Mouse (Mus musculus): ENCODE measurements around the gene Lsamp. TPM values are rescaled to one million over a fixed set of nuclear protein-coding genes. Genes with fewer than 3 reads are reported as not detected.

The Lsamp gene
- polyA plus RNA-seq, 1 experiment from 2014 or later = 10.0 TPM

DNA sequence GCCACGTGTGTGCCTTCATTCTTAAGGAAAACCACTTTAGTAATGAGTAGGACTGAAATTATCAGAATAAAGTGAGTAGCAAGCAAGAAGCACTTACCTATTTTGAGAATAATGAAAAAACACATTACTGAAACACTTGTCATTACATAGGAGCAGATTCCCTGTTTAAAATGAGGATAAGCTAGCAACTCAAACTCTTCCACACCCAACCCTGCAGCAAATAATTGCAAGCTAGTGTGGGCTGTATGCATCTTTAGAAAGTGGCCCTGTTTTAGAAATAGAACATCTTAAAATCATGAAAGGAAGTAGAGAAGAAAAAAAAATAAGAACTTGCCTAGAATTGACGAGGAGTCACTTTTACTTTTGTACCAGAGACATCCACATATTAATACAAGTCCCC, 1057.5 kb downstream of the Lsamp start:
- no peak overlapping the region for H3K27ac ChIP-seq
- WGBS = 72% methylated on average over 2 of the region's 2 CpGs
- H3K4me3 ChIP-seq = no peak overlapping the region
- H3K9ac ChIP-seq = no peak overlapping the region
- no peaks in the 10 kb centered on the region for H3K9me3 ChIP-seq
- no peak overlapping the region for H3K4me2 ChIP-seq
- no peaks in the 10 kb centered on the region for H3K27me3 ChIP-seq
- no peaks in the 10 kb centered on the region for H3K36me3 ChIP-seq
- no peak for ATAC-seq (ENCODE audit: insufficient number of reproducible peaks, low FRiP score, low TSS enrichment, low read depth)
- H3K4me1 ChIP-seq = no peaks in the 10 kb centered on the region

DNA sequence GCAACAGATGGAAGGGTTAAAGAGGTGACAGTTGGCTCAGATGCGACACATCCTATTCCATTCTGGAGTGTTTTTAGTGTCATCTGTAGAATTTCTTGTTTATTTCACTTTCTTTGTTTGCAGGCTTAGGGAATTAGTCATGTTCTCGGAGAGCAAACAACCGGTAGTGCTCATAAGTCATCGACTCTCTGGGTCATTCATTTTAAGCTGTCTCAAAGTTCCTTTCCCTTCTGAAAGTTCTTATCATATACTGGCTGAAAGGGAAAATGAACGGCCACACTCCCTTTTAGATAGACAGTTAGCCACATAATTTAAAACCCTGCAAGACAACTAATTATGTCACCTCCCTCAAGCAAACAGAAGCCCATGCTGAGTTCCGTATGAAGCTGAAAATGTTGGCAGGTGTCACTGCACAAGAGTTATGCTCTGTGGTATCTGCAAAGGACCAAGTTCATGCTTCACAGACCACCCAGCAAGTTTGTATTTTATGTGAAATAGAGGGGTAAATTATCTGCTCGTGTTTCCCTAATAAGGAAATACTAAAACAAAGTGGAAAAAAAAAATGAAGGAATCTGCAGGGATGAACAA, 1079.2 kb downstream of the Lsamp start:
- no peak for ATAC-seq (ENCODE audit: insufficient number of reproducible peaks, low FRiP score, low TSS enrichment, low read depth)
- 47% methylated on average over 7 of the region's 7 CpGs for WGBS
- Histone ChIP-seq H3K27ac (no peak overlapping the region), H3K4me3 (no peak overlapping the region), H3K9ac (no peak overlapping the region), H3K4me1 (no peaks in the 10 kb centered on the region), H3K27me3 (no peaks in the 10 kb centered on the region), H3K9me3 (no peaks in the 10 kb centered on the region), H3K36me3 (no peaks in the 10 kb centered on the region), H3K4me2 (no peak overlapping the region)

- no peaks in the 10 kb centered on the region for H3K36me3 ChIP-seq
- H3K27ac ChIP-seq = no peak overlapping the region
- no peaks in the 10 kb centered on the region for H3K4me1 ChIP-seq
- no peaks in the 10 kb centered on the region for H3K27me3 ChIP-seq
- no peak overlapping the region for H3K4me3 ChIP-seq
- 79% methylated on average over 2 of the region's 2 CpGs for WGBS
- no peaks in the 10 kb centered on the region for H3K9me3 ChIP-seq
- ATAC-seq (ENCODE audit: insufficient number of reproducible peaks, low FRiP score, low TSS enrichment, low read depth) = no peak
- no peak overlapping the region for H3K9ac ChIP-seq
- H3K4me2 ChIP-seq = no peak overlapping the region
Measured at GRCm38 (mm10) chr16:41073470-41073869, 1089.3 kb downstream of the Lsamp start.

DNA sequence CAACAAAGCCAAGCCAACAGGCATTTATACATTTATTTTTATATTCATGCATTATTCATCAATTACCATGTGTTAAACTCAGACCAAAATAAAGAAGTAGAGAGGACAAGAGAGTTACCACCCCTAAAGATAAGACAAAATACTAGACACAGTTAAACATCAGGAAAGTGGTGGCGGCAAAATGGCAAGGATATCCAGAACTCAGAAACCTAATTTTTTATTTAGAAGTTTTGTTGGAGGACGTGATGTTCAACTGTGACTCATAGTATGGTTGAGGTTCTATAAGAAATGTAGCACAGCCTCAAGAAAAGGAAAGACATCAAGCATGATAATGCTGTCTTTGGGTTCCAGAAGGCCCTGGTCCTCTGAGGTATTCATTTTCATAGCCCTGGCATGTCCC, 1104.5 kb downstream of the Lsamp start:
- Histone ChIP-seq H3K4me3 (no peak overlapping the region), H3K4me2 (no peak overlapping the region), H3K36me3 (no peaks in the 10 kb centered on the region), H3K9ac (no peak overlapping the region), H3K4me1 (no peaks in the 10 kb centered on the region), H3K9me3 (no peaks in the 10 kb centered on the region), H3K27me3 (no peaks in the 10 kb centered on the region), H3K27ac (no peak overlapping the region)
- no peak for ATAC-seq (ENCODE audit: insufficient number of reproducible peaks, low FRiP score, low TSS enrichment, low read depth)
- WGBS = 87% methylated on average over 2 of the region's 2 CpGs

DNA sequence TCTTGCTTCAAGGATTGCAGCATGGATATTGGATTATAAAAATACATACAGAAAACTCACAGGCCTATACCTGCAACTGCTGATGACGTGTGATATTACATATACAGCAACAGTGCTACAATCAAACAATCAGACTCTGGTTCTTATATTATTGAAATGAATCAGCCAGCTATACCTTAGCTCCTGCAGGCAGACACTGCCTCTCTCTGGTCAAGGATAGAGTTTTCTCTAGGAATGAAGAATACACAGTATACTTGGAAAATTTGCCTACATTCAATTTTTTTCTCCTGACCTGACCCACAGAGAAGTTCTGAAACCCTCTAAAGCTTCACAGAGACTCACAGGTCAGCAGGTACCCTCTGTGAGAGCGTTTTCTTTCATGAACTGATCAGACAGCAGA, 1105.9 kb downstream of the Lsamp start:
- no peaks in the 10 kb centered on the region for H3K9me3 ChIP-seq
- WGBS = 60% methylated on average over 2 of the region's 2 CpGs
- no peaks in the 10 kb centered on the region for H3K4me1 ChIP-seq
- H3K36me3 ChIP-seq = no peaks in the 10 kb centered on the region
- H3K9ac ChIP-seq = no peak overlapping the region
- no peak for ATAC-seq (ENCODE audit: insufficient number of reproducible peaks, low FRiP score, low TSS enrichment, low read depth)
- no peak overlapping the region for H3K4me2 ChIP-seq
- H3K27ac ChIP-seq = no peak overlapping the region
- H3K27me3 ChIP-seq = no peaks in the 10 kb centered on the region
- no peak overlapping the region for H3K4me3 ChIP-seq

DNA sequence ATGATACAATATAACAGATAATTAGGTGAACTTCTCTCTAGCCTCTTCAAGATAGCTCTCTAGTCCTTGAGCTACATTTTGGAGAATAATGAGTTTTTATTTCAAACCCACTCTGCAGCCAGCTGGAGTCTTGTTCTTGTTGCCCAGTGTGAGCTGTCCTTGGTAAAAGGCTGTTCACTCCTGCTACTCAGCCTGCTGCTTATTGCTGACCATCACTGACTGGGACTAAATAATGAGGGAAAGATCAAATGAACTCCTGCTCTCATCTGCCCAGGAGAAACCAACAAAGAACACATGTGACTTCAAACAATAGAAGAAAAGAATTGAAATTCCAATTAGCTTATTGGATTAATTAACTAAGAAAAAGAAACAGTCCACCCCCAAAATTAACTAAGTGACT, 1107.1 kb downstream of the Lsamp start:
- ATAC-seq (ENCODE audit: insufficient number of reproducible peaks, low FRiP score, low TSS enrichment, low read depth) = no peak
- H3K4me1 ChIP-seq = no peaks in the 10 kb centered on the region
- H3K9ac ChIP-seq = no peak overlapping the region
- no peaks in the 10 kb centered on the region for H3K9me3 ChIP-seq
- no peak overlapping the region for H3K4me3 ChIP-seq
- no peak overlapping the region for H3K4me2 ChIP-seq
- H3K27ac ChIP-seq = no peak overlapping the region
- H3K27me3 ChIP-seq = no peaks in the 10 kb centered on the region
- H3K36me3 ChIP-seq = no peaks in the 10 kb centered on the region

- ATAC-seq (ENCODE audit: insufficient number of reproducible peaks, low FRiP score, low TSS enrichment, low read depth) = no peak
- Histone ChIP-seq H3K4me1 (no peaks in the 10 kb centered on the region), H3K4me2 (no peak overlapping the region), H3K4me3 (no peak overlapping the region), H3K27me3 (no peaks in the 10 kb centered on the region), H3K27ac (no peak overlapping the region), H3K36me3 (no peaks in the 10 kb centered on the region), H3K9ac (no peak overlapping the region), H3K9me3 (no peaks in the 10 kb centered on the region)
- 82% methylated on average over 3 of the region's 3 CpGs for WGBS
Measured at GRCm38 (mm10) chr16:41102805-41103204, 1118.6 kb downstream of the Lsamp start.

DNA sequence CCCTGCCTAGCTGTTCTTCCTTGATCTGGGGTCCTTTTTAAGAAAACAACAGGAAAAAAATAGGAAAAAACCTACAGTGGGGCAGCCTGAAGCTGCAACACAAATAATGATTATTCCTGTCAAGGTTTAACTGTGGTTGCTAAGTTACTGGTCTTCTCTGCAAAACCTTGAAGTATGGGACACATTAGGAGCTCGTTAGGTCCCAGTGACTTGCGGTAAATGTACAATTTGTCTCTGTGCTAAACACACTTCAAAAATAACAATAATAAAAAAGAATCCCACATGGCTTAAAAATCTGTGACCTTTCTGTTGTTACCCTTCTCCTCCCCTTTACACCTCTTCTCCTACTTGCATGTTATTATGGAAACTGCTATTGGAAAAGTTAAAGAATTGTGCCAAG, 1140.2 kb downstream of the Lsamp start:
- no peaks in the 10 kb centered on the region for H3K4me1 ChIP-seq
- H3K9ac ChIP-seq = no peak overlapping the region
- H3K4me3 ChIP-seq = no peak overlapping the region
- no peak overlapping the region for H3K27ac ChIP-seq
- H3K4me2 ChIP-seq = no peak overlapping the region
- no peaks in the 10 kb centered on the region for H3K27me3 ChIP-seq
- no peaks in the 10 kb centered on the region for H3K36me3 ChIP-seq
- H3K9me3 ChIP-seq = no peaks in the 10 kb centered on the region
- WGBS = 45% methylated on average over 2 of the region's 2 CpGs
- no peak for ATAC-seq (ENCODE audit: insufficient number of reproducible peaks, low FRiP score, low TSS enrichment, low read depth)

GRCm38 (mm10) chr16:41125051-41125450, 1140.9 kb downstream of the Lsamp start:
- no peak overlapping the region for H3K27ac ChIP-seq
- H3K36me3 ChIP-seq = no peaks in the 10 kb centered on the region
- H3K4me1 ChIP-seq = no peaks in the 10 kb centered on the region
- WGBS = 86% methylated on average over 2 of the region's 2 CpGs
- no peak overlapping the region for H3K9ac ChIP-seq
- ATAC-seq (ENCODE audit: insufficient number of reproducible peaks, low FRiP score, low TSS enrichment, low read depth) = no peak
- H3K27me3 ChIP-seq = no peaks in the 10 kb centered on the region
- no peak overlapping the region for H3K4me2 ChIP-seq
- H3K4me3 ChIP-seq = no peak overlapping the region
- no peaks in the 10 kb centered on the region for H3K9me3 ChIP-seq

DNA sequence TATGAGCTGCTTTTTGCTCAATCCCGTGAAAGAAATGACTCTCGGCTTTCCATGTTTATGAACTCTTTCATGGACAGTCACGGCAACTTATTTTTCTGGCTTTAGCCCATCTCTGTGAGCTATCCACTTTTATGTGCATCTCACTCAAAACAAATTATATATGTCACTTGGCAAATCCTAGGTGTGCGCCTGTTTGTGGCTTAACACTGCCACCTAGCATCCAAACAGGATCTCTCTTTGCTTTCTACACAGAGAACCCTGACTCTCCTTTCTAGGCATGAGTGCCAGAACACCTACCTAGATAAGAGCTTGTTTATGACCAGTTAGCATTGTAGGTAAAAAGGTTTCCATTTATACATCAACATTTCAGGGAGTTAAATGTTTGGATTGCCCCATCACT, 1146.9 kb downstream of the Lsamp start:
- WGBS = 45% methylated on average over 4 of the region's 4 CpGs
- Histone ChIP-seq H3K4me3 (no peak overlapping the region), H3K27me3 (no peaks in the 10 kb centered on the region), H3K9ac (no peak overlapping the region), H3K9me3 (no peaks in the 10 kb centered on the region), H3K4me2 (no peak overlapping the region), H3K4me1 (no peaks in the 10 kb centered on the region), H3K36me3 (no peaks in the 10 kb centered on the region), H3K27ac (no peak overlapping the region)
- no peak for ATAC-seq (ENCODE audit: insufficient number of reproducible peaks, low FRiP score, low TSS enrichment, low read depth)

DNA sequence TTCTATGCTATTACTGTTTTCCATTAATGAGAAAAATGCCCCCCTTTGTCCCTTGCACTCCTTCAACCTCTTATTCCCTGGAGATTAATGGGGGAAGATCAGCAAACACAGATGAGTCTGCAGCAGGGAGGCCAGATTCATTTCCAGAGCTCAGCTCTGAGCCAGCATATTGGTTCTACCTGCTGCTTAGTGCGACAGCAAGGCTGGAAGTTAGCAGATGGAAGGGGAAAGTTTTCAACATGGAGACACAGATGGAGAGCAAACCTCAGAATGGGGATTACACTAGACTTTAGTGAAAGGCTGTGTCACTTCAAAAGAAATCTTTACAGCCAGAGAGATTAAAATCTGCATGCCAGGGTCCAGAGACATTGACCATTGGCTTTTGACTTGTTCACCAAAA, 1188.7 kb downstream of the Lsamp start:
- WGBS = 80% methylated on average over 1 of the region's 1 CpGs
- H3K4me1 ChIP-seq = no peaks in the 10 kb centered on the region
- no peak overlapping the region for H3K27ac ChIP-seq
- no peaks in the 10 kb centered on the region for H3K36me3 ChIP-seq
- H3K4me2 ChIP-seq = no peak overlapping the region
- H3K9me3 ChIP-seq = no peaks in the 10 kb centered on the region
- no peaks in the 10 kb centered on the region for H3K27me3 ChIP-seq
- H3K4me3 ChIP-seq = no peak overlapping the region
- ATAC-seq (ENCODE audit: insufficient number of reproducible peaks, low FRiP score, low TSS enrichment, low read depth) = no peak
- no peak overlapping the region for H3K9ac ChIP-seq

DNA sequence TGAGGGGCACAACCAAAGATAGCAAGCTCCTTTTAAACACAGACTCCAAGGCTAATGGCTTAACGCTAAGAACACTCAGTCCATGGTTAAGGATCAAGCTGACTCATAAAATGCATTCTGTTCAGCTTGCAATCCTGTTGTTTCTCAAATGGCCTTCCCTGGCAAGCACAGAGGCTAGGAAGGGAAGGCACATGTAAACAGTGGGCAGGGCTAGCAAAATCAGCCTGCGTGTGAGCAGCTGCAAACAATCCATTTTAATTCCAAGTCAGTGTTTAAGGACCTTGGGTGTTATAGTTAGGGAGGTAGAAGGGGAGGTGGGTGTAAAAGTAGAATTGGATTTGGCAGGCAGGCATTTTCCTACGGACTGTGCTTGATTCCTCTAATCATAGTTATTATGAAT, 1195.4 kb downstream of the Lsamp start:
- Histone ChIP-seq H3K36me3 (no peaks in the 10 kb centered on the region), H3K4me2 (no peak overlapping the region), H3K4me1 (no peaks in the 10 kb centered on the region), H3K9me3 (no peaks in the 10 kb centered on the region), H3K27ac (no peak overlapping the region), H3K27me3 (no peaks in the 10 kb centered on the region), H3K4me3 (no peak overlapping the region), H3K9ac (no peak overlapping the region)
- 31% methylated on average over 3 of the region's 3 CpGs for WGBS
- ATAC-seq (ENCODE audit: insufficient number of reproducible peaks, low FRiP score, low TSS enrichment, low read depth) = no peak

DNA sequence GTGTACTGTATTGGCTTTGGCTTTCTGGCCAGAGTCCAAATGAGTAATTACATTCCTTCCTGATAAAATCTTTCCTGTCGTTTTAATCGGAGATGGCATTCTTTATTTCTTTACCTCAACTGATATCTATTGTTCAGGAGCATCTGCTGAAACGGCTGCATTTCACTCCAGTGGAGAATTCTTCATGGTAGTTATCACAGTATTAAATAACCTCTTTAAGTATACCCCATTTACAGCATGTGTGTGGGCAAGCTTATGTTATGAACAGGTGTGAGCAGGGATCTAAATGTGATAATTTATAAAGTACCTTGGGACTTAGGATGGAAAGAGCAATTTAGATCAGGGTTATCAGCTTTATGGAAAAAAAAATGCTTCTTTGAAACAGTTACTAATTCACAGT, 1196.7 kb downstream of the Lsamp start:
- H3K9me3 ChIP-seq = no peaks in the 10 kb centered on the region
- no peak overlapping the region for H3K4me2 ChIP-seq
- H3K27me3 ChIP-seq = no peaks in the 10 kb centered on the region
- H3K4me1 ChIP-seq = no peaks in the 10 kb centered on the region
- no peak overlapping the region for H3K4me3 ChIP-seq
- WGBS = 36% methylated on average over 3 of the region's 3 CpGs
- no peaks in the 10 kb centered on the region for H3K36me3 ChIP-seq
- no peak for ATAC-seq (ENCODE audit: insufficient number of reproducible peaks, low FRiP score, low TSS enrichment, low read depth)
- no peak overlapping the region for H3K27ac ChIP-seq
- no peak overlapping the region for H3K9ac ChIP-seq

Measured in limb, embryonic 15.5 days (tissue).